Mouse (Mus musculus): Measurements from ENCODE around the gene Sema6c.

DNA sequence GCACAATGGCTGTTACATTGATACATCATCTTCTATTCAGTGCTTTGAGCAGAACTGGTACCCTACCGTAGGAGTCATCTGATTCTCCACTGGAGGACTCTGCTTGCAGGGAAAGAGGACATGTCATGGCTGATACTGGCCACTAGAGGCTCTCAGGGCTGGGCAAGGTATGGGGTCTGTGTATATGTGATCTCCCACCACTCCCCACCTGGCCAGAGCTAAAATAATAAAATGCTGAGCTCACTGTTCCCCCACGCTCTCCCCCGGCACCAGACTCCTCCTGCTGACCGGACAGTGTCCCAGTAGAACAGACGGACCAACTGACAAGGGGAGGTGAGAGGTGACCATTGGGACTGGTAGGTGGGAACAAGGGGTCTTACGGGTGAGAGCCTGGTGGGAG lies 36.0 kb upstream of the Sema6c start, which contains the start of gene Tmod4:
- no peak for TF ChIP-seq POLR2A (IDR thresholded peaks at IDR 0.05; ENCODE audit: extremely low read depth, insufficient read depth, low read length)
- TF ChIP-seq CTCF (IDR thresholded peaks at IDR 0.05; ENCODE audit: low read depth, low read length), result peak; percentile 48; the same call in 1 of the 2 replicates

Measured in liver, adult 2 months (tissue).